Mouse (Mus musculus): Measurements from ENCODE around the gene Ankrd54.

DNA sequence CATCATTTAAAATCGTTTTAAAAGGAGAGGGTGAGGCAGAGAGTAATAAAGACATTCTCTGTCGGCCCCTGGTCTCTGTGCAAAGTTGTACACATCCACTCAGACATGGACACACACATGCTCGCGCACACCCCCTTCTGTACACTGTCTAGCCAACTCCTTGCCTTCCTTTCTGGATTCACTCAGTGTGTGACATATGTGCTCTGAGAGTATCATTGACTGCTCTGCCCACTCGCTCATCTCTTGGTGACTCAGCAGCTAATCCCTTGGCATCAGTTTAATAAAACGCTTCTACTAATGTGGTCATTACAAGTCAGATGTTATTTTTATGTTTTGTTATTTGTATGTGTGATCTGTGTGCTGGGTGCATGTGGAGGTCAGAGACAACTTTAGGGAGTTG, 29.6 kb upstream of the Ankrd54 start:
- no peak for TF ChIP-seq POLR2A (IDR thresholded peaks at IDR 0.05; ENCODE audit: low read depth, low read length)
- no peak for TF ChIP-seq CTCF (IDR thresholded peaks at IDR 0.05; ENCODE audit: extremely low read depth, insufficient read length, insufficient replicate concordance, low read depth, low read length)
